Mouse (Mus musculus): Measurements from ENCODE around the gene Dock9. TPM values are rescaled to one million over a fixed set of nuclear protein-coding genes. Genes with fewer than 3 reads are reported as not detected.

Dock9 gene
- polyA plus RNA-seq, 1 experiment from 2014 or later, result 5.1 TPM

GRCm38 (mm10) chr14:121545551-121546331, 251.9 kb downstream of the Dock9 start:
- WGBS, result 87% methylated on average over 14 of the region's 14 CpGs
- H3K27me3 ChIP-seq, result no peaks in the 10 kb centered on the region
- H3K36me3 ChIP-seq, result peaks cover 12% of the 10 kb centered on the region
- 0 out of 2 replicates have a peak, but pooled peaks cover 10% of the 10 kb centered on the region for H3K4me1 ChIP-seq (replicated peaks)
- no peaks in the 10 kb centered on the region for H3K9me3 ChIP-seq
- H3K9ac ChIP-seq (replicated peaks), result no peak overlapping the region
- no peak overlapping the region for H3K27ac ChIP-seq
- no peak overlapping the region for H3K4me3 ChIP-seq (replicated peaks)
- no peak for ATAC-seq (ENCODE audit: insufficient number of reproducible peaks, insufficient read depth, low FRiP score, low TSS enrichment, low read depth)
- H3K4me2 ChIP-seq, result no peak overlapping the region

- Histone ChIP-seq H3K4me3 (replicated peaks) (no peak overlapping the region), H3K4me1 (replicated peaks) (no peaks in the 10 kb centered on the region), H3K4me2 (no peak overlapping the region), H3K27me3 (no peaks in the 10 kb centered on the region), H3K27ac (no peak overlapping the region), H3K36me3 (peaks cover 5% of the 10 kb centered on the region; the same call in 1 of the 2 replicates), H3K9ac (replicated peaks) (no peak overlapping the region), H3K9me3 (no peaks in the 10 kb centered on the region)
- no peak for ATAC-seq (ENCODE audit: insufficient number of reproducible peaks, insufficient read depth, low FRiP score, low TSS enrichment, low read depth)
- WGBS, result 70% methylated on average over 7 of the region's 7 CpGs
These were observed 256.4 kb downstream of the Dock9 start for GRCm38 (mm10) chr14:121541262-121541661.

GRCm38 (mm10) chr14:121534501-121534900, 263.1 kb downstream of the Dock9 start:
- no peaks in the 10 kb centered on the region for H3K36me3 ChIP-seq
- no peak overlapping the region for H3K9ac ChIP-seq (replicated peaks)
- H3K4me3 ChIP-seq (replicated peaks), result no peak overlapping the region
- no peaks in the 10 kb centered on the region for H3K4me1 ChIP-seq (replicated peaks)
- no peak overlapping the region for H3K4me2 ChIP-seq
- no peak overlapping the region for H3K27ac ChIP-seq
- no peaks in the 10 kb centered on the region for H3K9me3 ChIP-seq
- peaks cover 7% of the 10 kb centered on the region; the same call in 1 of the 2 replicates for H3K27me3 ChIP-seq
- 89% methylated on average over 3 of the region's 3 CpGs for WGBS
- no peak for ATAC-seq (ENCODE audit: insufficient number of reproducible peaks, insufficient read depth, low FRiP score, low TSS enrichment, low read depth)

GRCm38 (mm10) chr14:121530853-121531252, 266.8 kb downstream of the Dock9 start:
- H3K4me2 ChIP-seq, result no peak overlapping the region
- no peak for ATAC-seq (ENCODE audit: insufficient number of reproducible peaks, insufficient read depth, low FRiP score, low TSS enrichment, low read depth)
- no peaks in the 10 kb centered on the region for H3K36me3 ChIP-seq
- 76% methylated on average over 9 of the region's 9 CpGs for WGBS
- no peak overlapping the region for H3K9ac ChIP-seq (replicated peaks)
- no peaks in the 10 kb centered on the region for H3K9me3 ChIP-seq
- no peak overlapping the region for H3K27ac ChIP-seq
- no peak overlapping the region for H3K4me3 ChIP-seq (replicated peaks)
- peaks cover 7% of the 10 kb centered on the region; the same call in 1 of the 2 replicates for H3K27me3 ChIP-seq
- H3K4me1 ChIP-seq (replicated peaks), result no peaks in the 10 kb centered on the region

DNA sequence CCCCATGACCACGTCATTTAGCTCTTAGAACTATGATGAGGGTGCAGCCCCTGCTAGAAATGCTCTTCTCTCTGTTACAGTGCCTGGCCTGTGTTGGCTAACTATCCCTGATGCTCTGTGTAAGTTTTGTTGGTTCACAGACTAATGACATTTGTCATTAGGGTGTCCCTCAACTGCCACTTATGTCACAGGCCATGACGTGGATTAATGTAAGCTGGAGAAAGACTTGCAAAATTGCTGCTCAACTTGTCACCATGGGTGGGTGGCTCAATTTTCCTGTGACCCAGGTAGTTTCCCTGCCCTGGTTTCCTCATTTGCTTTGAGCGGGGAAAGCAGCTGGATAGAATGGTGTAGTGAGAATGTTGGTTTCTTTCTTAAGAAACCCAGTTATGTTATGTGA, 269.8 kb downstream of the Dock9 start:
- no peaks in the 10 kb centered on the region for H3K9me3 ChIP-seq
- no peak overlapping the region for H3K4me2 ChIP-seq
- peaks cover 7% of the 10 kb centered on the region; the same call in 1 of the 2 replicates for H3K27me3 ChIP-seq
- 84% methylated on average over 3 of the region's 3 CpGs for WGBS
- H3K4me3 ChIP-seq (replicated peaks), result no peak overlapping the region
- no peak overlapping the region for H3K27ac ChIP-seq
- no peak for ATAC-seq (ENCODE audit: insufficient number of reproducible peaks, insufficient read depth, low FRiP score, low TSS enrichment, low read depth)
- no peaks in the 10 kb centered on the region for H3K4me1 ChIP-seq (replicated peaks)
- no peak overlapping the region for H3K9ac ChIP-seq (replicated peaks)
- H3K36me3 ChIP-seq, result no peaks in the 10 kb centered on the region

- Histone ChIP-seq H3K4me3 (replicated peaks) (no peak overlapping the region), H3K4me1 (replicated peaks) (no peaks in the 10 kb centered on the region), H3K9ac (replicated peaks) (no peak overlapping the region), H3K4me2 (no peak overlapping the region), H3K27me3 (peaks cover 7% of the 10 kb centered on the region; the same call in 1 of the 2 replicates), H3K27ac (no peak overlapping the region), H3K36me3 (no peaks in the 10 kb centered on the region), H3K9me3 (no peaks in the 10 kb centered on the region)
- WGBS, result 79% methylated on average over 1 of the region's 1 CpGs
- no peak for ATAC-seq (ENCODE audit: insufficient number of reproducible peaks, insufficient read depth, low FRiP score, low TSS enrichment, low read depth)
These were observed 270.4 kb downstream of the Dock9 start for GRCm38 (mm10) chr14:121527201-121527600.

DNA sequence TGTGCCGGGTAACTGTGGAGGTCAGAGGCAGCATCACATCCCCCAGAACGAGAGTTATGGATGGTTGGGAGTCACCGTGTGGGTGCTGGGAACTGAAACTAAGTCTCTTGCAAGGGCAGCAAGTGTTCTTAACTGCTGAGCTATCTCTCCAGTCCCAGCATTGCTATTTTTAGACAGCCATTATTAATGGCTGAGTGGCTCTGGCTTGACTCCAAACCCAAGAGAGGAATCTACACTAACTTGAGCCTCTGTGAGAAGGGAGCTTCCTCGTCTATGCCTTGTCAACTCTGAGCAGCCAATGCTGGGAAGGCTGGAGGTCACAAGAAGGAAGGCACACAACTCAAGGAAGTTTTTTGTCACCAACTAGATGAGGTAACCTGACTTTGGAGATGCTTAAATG, 275.9 kb downstream of the Dock9 start:
- Histone ChIP-seq H3K4me2 (no peak overlapping the region), H3K27me3 (no peaks in the 10 kb centered on the region), H3K4me1 (replicated peaks) (no peaks in the 10 kb centered on the region), H3K4me3 (replicated peaks) (no peak overlapping the region), H3K36me3 (no peaks in the 10 kb centered on the region), H3K9ac (replicated peaks) (no peak overlapping the region), H3K27ac (no peak overlapping the region), H3K9me3 (no peaks in the 10 kb centered on the region)
- ATAC-seq (ENCODE audit: insufficient number of reproducible peaks, insufficient read depth, low FRiP score, low TSS enrichment, low read depth), result no peak
- WGBS, result 85% methylated on average over 4 of the region's 4 CpGs

- Histone ChIP-seq H3K4me2 (no peak overlapping the region), H3K4me1 (replicated peaks) (no peaks in the 10 kb centered on the region), H3K27ac (no peak overlapping the region), H3K9me3 (0 out of 2 replicates have a peak, but pooled peaks cover 5% of the 10 kb centered on the region), H3K4me3 (replicated peaks) (no peak overlapping the region), H3K9ac (replicated peaks) (no peak overlapping the region), H3K27me3 (no peaks in the 10 kb centered on the region), H3K36me3 (no peaks in the 10 kb centered on the region)
- ATAC-seq (ENCODE audit: insufficient number of reproducible peaks, insufficient read depth, low FRiP score, low TSS enrichment, low read depth), result no peak
- WGBS, result 80% methylated on average over 5 of the region's 5 CpGs
These were observed 280.8 kb downstream of the Dock9 start for GRCm38 (mm10) chr14:121516881-121517280.

- no peak for ATAC-seq (ENCODE audit: insufficient number of reproducible peaks, insufficient read depth, low FRiP score, low TSS enrichment, low read depth)
- peaks cover 6% of the 10 kb centered on the region; the same call in 1 of the 2 replicates for H3K4me1 ChIP-seq (replicated peaks)
- no peak overlapping the region for H3K27ac ChIP-seq
These were observed 288.7 kb downstream of the Dock9 start for GRCm38 (mm10) chr14:121508929-121509328.

GRCm38 (mm10) chr14:121506336-121506735, 291.3 kb downstream of the Dock9 start:
- Histone ChIP-seq H3K27me3 (peaks cover 56% of the 10 kb centered on the region), H3K36me3 (no peaks in the 10 kb centered on the region), H3K4me1 (replicated peaks) (peaks cover 6% of the 10 kb centered on the region; the same call in 1 of the 2 replicates), H3K4me2 (no peak overlapping the region), H3K9ac (replicated peaks) (no peak overlapping the region), H3K4me3 (replicated peaks) (no peak overlapping the region), H3K9me3 (no peaks in the 10 kb centered on the region), H3K27ac (no peak overlapping the region)
- WGBS, result 11% methylated on average over 6 of the region's 6 CpGs
- ATAC-seq (ENCODE audit: insufficient number of reproducible peaks, insufficient read depth, low FRiP score, low TSS enrichment, low read depth), result no peak

More at GRCm38 (mm10) chr14:121508929-121509328, 288.7 kb downstream of the Dock9 start:
- Histone ChIP-seq H3K4me2 (no peak overlapping the region), H3K9me3 (0 out of 2 replicates have a peak, but pooled peaks cover 5% of the 10 kb centered on the region), H3K4me3 (replicated peaks) (no peak overlapping the region), H3K9ac (replicated peaks) (no peak overlapping the region), H3K36me3 (no peaks in the 10 kb centered on the region), H3K27me3 (peaks cover 37% of the 10 kb centered on the region)
- whole genome bisulfite sequencing, result 68% methylated on average over 2 of the region's 2 CpGs

DNA sequence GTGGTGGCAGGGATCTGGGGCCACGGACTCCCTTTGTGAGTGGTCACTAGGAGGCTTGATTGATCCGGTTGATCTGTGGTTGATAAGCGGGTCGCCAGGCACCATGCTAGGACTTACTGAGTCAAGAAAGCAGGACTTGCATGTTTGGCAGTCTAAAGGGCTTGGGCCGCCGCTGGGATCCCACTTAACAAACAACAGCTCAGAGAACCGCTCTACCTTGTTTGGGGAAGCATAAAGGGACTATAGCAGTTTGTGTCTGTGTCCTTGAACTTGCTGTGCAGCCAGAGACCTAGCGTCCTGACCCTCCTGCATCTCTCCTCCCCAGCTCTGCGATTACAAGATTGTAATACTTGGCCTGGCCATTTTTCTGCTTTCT, 292.2 kb downstream of the Dock9 start:
- peaks cover 64% of the 10 kb centered on the region for H3K27me3 ChIP-seq
- H3K4me2 ChIP-seq, result peak overlapping the region; percentile 42
- H3K9ac ChIP-seq (replicated peaks), result no peak overlapping the region
- H3K4me1 ChIP-seq (replicated peaks), result peaks cover 6% of the 10 kb centered on the region; the same call in 1 of the 2 replicates
- no peak overlapping the region for H3K4me3 ChIP-seq (replicated peaks)
- WGBS, result 31% methylated on average over 9 of the region's 9 CpGs
- H3K36me3 ChIP-seq, result no peaks in the 10 kb centered on the region
- no peak overlapping the region for H3K27ac ChIP-seq
- no peaks in the 10 kb centered on the region for H3K9me3 ChIP-seq
- no peak for ATAC-seq (ENCODE audit: insufficient number of reproducible peaks, insufficient read depth, low FRiP score, low TSS enrichment, low read depth)

All from limb, embryonic 12.5 days (tissue).